Mouse (Mus musculus): ENCODE results near the gene Fbxl20. TPM values are rescaled to one million over a fixed set of nuclear protein-coding genes. Genes with fewer than 3 reads are reported as not detected.

Gene Fbxl20
- polyA plus RNA-seq, 1 experiment from 2014 or later, result 18.7 TPM

DNA sequence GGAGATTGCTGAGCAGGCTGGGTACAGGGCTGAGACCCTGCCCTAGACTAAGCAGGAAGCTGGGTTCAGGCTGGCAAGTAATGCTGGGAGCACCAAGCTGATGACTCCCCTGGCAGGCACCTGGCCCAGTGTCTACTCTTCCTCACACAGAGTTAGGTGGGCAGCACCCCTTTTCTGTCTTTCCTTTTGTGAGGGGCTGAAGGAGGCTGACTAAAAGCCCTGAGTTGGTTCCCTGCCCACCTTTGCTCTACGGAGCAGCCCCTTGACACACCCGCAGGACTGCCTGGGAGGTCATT lies 99.7 kb downstream of the Fbxl20 start:
- DNase-seq (ENCODE audit: low spot score), result no peak

DNA sequence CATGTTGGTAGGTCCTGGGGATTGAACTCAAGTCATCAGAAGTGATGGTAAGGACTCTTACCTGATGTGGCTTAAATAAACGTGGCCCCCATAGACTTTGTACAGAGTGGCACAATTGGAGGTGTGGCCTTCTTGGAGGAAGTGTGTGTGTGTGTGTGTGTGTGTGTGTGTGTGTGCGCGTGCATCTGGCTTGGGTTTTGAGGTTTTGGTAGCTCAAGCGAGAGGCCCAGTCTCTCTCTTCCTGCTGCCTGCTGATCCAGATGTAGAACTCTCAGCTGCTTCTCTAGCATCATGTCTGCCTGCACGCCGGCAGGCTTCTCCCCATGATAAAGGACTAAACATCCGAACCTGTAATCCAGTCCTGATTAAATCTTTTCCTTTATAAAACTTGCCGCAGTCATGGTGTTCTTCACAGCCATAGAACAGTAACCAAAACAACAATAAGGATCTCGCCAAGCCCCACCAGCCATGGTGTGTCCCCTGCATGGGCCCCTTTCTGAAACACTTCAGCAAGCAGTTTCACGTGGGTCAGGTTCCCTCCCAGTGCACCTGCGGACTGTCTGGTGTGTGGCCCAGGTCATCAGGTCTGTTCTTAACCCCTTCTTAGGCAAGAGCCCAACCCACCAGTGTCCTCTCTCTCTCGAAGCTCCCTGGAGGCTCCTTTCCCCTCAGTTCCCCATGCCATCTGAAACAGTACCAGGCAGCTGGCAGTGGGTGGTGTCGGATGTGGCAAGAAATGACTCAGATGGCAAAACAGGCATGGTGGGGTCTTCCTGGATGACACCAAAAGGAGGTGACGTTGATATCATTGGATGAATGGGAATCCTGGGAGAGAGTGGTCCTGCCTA lies 100.3 kb downstream of the Fbxl20 start:
- DNase-seq (ENCODE audit: low spot score), result peak; percentile 80

GRCm38 (mm10) chr11:98047745-98048144 lies 102.5 kb downstream of the Fbxl20 start:
- DNase-seq (ENCODE audit: low spot score), result no peak

- no peak for DNase-seq (ENCODE audit: low spot score)
These were observed 103.7 kb downstream of the Fbxl20 start for GRCm38 (mm10) chr11:98046466-98046865.

DNA sequence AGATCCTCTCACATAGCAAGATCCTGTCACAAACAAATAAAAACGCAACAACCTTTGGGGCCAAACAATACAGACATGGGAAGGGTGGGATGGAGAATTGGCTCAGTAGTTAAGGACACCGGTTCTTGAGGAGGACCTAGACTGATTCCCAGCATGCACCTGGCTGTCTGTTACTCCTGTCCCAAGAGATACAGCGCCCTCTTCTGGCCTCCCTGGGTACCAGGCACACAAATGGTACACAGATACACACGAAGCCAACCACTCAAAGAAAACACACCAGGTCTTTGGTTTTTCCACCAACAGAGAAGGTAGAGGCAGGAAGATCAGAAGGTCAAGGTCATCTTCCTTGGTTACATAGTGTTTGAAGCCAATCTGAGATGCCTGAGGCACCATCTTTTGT lies 104.6 kb downstream of the Fbxl20 start:
- no peak for DNase-seq (ENCODE audit: low spot score)

GRCm38 (mm10) chr11:98044074-98044473 lies 106.1 kb downstream of the Fbxl20 start:
- no peak for DNase-seq (ENCODE audit: low spot score)

GRCm38 (mm10) chr11:98042741-98043140 lies 107.5 kb downstream of the Fbxl20 start:
- DNase-seq (ENCODE audit: low spot score), result no peak

- DNase-seq (ENCODE audit: low spot score), result no peak
These were observed 109.2 kb downstream of the Fbxl20 start for GRCm38 (mm10) chr11:98040975-98041374.

DNA sequence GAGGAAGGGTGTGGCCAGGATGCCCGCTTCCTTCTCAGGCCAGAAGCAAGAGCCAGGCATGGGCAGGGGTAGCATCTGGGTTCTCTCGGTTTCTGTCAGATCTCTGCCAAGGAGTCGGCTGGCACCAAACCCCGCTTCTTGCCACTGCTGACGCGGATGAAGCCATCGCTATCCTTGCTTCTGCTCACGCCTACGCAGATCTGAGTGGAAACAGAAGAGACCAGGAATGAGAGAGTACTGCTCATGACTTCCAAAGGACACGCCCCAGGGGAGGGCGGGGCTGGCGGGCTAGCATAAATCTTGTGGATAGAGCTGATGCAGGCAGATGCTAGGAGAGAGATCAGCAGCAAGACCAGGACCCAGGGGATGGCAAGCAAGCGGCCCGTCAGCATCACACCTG lies 112.3 kb downstream of the Fbxl20 start:
- DNase-seq (ENCODE audit: low spot score), result no peak

DNA sequence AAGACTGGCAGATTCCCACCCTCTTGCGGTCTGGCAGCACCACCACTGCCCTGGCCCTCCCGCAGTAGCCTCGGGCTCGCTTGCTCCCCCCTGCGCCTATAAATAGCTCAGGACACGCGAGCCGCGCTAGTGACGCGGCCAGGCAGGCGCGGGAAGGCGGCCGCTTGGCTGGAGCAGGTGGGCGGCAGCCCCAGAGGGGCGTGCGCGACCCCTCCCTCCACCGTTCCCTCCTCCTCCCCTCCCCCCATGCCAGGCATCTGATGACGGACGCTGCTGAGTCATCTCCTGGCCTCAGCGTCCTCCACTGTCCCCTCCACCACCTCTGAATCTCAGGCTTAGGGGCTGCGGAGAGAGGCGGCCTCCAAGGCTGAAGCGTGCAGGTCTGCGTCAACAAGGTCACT lies 114.2 kb downstream of the Fbxl20 start:
- DNase-seq (ENCODE audit: low spot score), result no peak

DNA sequence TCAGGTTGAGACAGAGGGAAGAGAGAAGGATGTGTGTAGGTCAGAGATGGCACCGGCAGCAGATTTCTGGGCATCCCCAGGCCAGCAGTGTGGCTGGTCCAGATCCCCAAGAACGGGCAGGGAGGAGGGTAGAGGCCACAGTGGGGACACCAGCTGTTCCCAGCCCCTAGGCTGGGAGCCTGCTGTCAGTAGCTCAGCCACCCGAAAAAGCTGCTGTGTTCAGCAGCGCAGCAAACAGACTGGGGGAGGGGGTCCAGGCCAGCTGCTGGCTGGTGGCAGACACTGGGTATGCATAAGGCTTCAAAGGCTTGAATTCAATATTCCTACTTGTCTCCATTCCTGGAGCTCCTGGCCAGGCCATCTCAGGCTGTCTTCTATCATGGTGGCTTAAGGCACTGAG lies 115.4 kb downstream of the Fbxl20 start:
- no peak for DNase-seq (ENCODE audit: low spot score)

- DNase-seq (ENCODE audit: low spot score), result no peak
These were observed 116.1 kb downstream of the Fbxl20 start for GRCm38 (mm10) chr11:98034061-98034460.

Other genes starting within 250 kb of the Fbxl20 start
- 36.6 and 42.0 TPM in 2 replicates for gene Plxdc1, start 164.0 kb downstream of the Fbxl20 start, polyA plus RNA-seq (2015; fragmentation: Nextera tagmentation; extraction: Ambion mirVana)
- gene Arl5c, start 154.2 kb downstream of the Fbxl20 start, polyA plus RNA-seq (2015; fragmentation: Nextera tagmentation; extraction: Ambion mirVana), result 201 and 211 TPM in 2 replicates
- 3.9 and 5.0 TPM in 2 replicates for gene Cacnb1, start 127.4 kb downstream of the Fbxl20 start, polyA plus RNA-seq (2015; fragmentation: Nextera tagmentation; extraction: Ambion mirVana)
- 1,510 and 1,580 TPM in 2 replicates for gene Rpl19, start 123.7 kb downstream of the Fbxl20 start, polyA plus RNA-seq (2015; fragmentation: Nextera tagmentation; extraction: Ambion mirVana)
- 0.23 and 0.45 TPM in 2 replicates for gene Stac2, start 96.9 kb downstream of the Fbxl20 start, polyA plus RNA-seq (2015; fragmentation: Nextera tagmentation; extraction: Ambion mirVana)
- 68.4 and 75.8 TPM in 2 replicates for gene Med1, start 42.9 kb upstream of the Fbxl20 start, polyA plus RNA-seq (2015; fragmentation: Nextera tagmentation; extraction: Ambion mirVana)
- 9.0 and 12.2 TPM in 2 replicates for gene Cdk12, start 52.7 kb upstream of the Fbxl20 start, polyA plus RNA-seq (2015; fragmentation: Nextera tagmentation; extraction: Ambion mirVana)
- gene Neurod2, start 179.2 kb upstream of the Fbxl20 start, polyA plus RNA-seq (2015; fragmentation: Nextera tagmentation; extraction: Ambion mirVana), result not detected in 2 replicates
- 2.7 and 3.1 TPM in 2 replicates for gene Ppp1r1b, start 198.0 kb upstream of the Fbxl20 start, polyA plus RNA-seq (2015; fragmentation: Nextera tagmentation; extraction: Ambion mirVana)
- gene Stard3, start 208.0 kb upstream of the Fbxl20 start, polyA plus RNA-seq (2015; fragmentation: Nextera tagmentation; extraction: Ambion mirVana), result 49.5 and 51.8 TPM in 2 replicates
- gene Tcap, start 233.4 kb upstream of the Fbxl20 start, polyA plus RNA-seq (2015; fragmentation: Nextera tagmentation; extraction: Ambion mirVana), result 0.22 TPM in 1 of 2 replicates, not detected in the other
- 0.94 and 1.0 TPM in 2 replicates for gene Pnmt, start 236.0 kb upstream of the Fbxl20 start, polyA plus RNA-seq (2015; fragmentation: Nextera tagmentation; extraction: Ambion mirVana)